Mouse (Mus musculus): ENCODE data around the gene Arhgap44.

GRCm38 (mm10) chr11:65153006-65153405 lies 9.8 kb downstream of the Arhgap44 start:
- TF ChIP-seq USF1 (IDR thresholded peaks at IDR 0.05; ENCODE audit: low read depth) (no peak), POLR2A (IDR thresholded peaks at IDR 0.05; ENCODE audit: insufficient read length, low read depth) (no peak), REST (IDR thresholded peaks at IDR 0.05; ENCODE audit: insufficient read depth, insufficient read length) (no peak), MYOG (IDR thresholded peaks at IDR 0.05; ENCODE audit: control insufficient read depth in 1 of 3, insufficient read depth in 1 of 3, insufficient read length in 2 of 3, low read depth in 2 of 3) (peak in 1 of 3 experiments; percentile 9), MYOD1 (IDR thresholded peaks at IDR 0.05; ENCODE audit: control insufficient read depth in 1 of 3, insufficient read length in 2 of 3, low read depth in 2 of 3) (peak in 1 of 3 experiments; percentile 20), CEBPB (IDR thresholded peaks at IDR 0.05; ENCODE audit: insufficient read depth, poor library complexity, severe bottlenecking) (no peak), E2F4 (IDR thresholded peaks at IDR 0.05; ENCODE audit: insufficient read depth) (no peak)

All from myocyte (in vitro differentiated cells).